Mouse (Mus musculus) spleen, adult 2 months (tissue): ENCODE results near the gene Actb.

Experiments used
- CTCF ChIP-seq: fragments of 200-500 bp; IDR thresholded peaks from 2 replicates; pipeline ENCODE4 v1.5.1; 2011; ENCODE audit warnings: mild to moderate bottlenecking, inconsistent platforms; ENCODE audit not compliant: insufficient read depth, insufficient read length, insufficient replicate concordance; ENCODE audit errors: extremely low read depth
- POLR2A ChIP-seq: fragments of 200-500 bp; IDR thresholded peaks from 2 replicates; pipeline ENCODE4 v1.6.1; 2011; ENCODE audit warnings: low read depth, low read length, inconsistent platforms

GRCm38 (mm10) chr5:142896192-142896591 is 10.4 kb downstream of the Actb start:
- TF ChIP-seq CTCF, result no peak; the same call in 1 of the 2 replicates
- no peak for TF ChIP-seq POLR2A
